Mouse (Mus musculus) frontal cortex, postnatal 36 days (tissue): ENCODE data around the gene Gapdh.
"Not testable (repeated sequence)": the region's sequence is repeated elsewhere in the genome, so short reads cannot be mapped to it uniquely, and the experiment has no call there.

Source experiments
- DNase-seq, 2 experiments: peaks; one replicate each; pipeline ENCODE4 v3.0.0; 2022; ENCODE audit warnings: low spot score in 2 of 2

Gapdh gene

GRCm38 (mm10) chr6:125166861-125167650 is 789 bp upstream of the Gapdh start:
- DNase-seq: peak; percentile 55 to 58

GRCm38 (mm10) chr6:125165328-125165891 is 857 bp downstream of the Gapdh start:
- DNase-seq: peak; percentile 96 to 98

DNA sequence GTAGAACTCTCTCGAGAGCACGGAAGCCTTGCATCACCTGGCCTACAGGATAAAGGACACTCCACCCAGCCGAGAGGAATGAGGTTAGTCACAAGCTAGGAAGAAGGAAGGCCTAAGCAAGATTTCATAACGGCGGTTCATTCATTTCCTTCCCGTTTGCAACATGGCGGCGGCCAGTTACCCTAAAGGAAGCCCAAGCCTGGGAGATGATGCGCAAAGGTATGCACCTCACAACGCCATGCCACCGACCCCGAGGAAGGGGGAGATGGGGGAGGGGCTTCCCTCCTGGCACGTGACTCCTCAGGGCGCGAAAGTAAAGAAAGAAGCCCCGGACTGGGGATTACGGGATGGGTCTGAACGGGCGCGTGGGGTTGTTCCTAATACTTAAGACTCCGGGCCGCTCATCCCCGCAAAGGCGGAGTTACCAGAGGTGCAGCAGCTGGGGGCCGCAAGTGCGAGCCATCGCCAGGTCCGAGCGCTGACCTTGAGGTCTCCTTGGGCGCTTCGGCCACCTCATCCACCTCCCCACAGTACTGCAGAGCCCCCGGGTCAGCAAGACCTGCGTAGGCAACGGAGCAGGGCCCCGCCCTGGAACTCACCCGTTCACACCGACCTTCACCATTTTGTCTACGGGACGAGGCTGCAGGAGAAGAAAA is 1.5 kb downstream of the Gapdh start:
- DNase-seq: peak; percentile 42 to 60

GRCm38 (mm10) chr6:125163801-125164657 is 2.2 kb downstream of the Gapdh start:
- DNase-seq: peak in 1 of 2 experiments; percentile 66

DNA sequence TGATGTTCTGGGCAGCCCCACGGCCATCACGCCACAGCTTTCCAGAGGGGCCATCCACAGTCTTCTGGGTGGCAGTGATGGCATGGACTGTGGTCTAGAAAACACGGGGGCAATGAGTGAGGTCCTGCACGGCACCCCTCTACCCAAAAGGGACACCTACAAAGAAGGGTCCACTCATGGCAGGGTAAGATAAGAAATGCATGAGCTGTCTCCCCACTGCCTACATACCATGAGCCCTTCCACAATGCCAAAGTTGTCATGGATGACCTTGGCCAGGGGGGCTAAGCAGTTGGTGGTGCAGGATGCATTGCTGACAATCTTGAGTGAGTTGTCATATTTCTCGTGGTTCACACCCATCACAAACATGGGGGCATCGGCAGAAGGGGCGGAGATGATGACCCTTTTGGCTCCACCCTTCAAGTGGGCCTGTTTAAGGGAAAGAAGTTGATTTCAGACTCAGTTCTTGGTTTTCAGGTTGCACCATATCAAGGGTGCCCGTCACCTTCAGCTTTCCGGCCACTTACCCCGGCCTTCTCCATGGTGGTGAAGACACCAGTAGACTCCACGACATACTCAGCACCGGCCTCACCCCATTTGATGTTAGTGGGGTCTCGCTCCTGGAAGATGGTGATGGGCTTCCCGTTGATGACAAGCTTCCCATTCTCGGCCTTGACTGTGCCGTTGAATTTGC is 3.5 kb downstream of the Gapdh start:
- DNase-seq: not testable (repeated sequence)

DNA sequence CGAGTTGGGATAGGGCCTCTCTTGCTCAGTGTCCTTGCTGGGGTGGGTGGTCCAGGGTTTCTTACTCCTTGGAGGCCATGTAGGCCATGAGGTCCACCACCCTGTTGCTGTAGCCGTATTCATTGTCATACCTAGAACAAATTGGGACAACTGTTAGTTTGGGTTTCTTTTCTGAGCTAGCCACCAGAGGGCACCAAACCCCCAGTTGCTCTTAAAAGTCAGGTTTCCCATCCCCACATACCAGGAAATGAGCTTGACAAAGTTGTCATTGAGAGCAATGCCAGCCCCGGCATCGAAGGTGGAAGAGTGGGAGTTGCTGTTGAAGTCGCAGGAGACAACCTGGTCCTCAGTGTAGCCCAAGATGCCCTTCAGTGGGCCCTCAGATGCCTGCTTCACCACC is 4.3 kb downstream of the Gapdh start:
- peak; percentile 70 to 72 for DNase-seq

GRCm38 (mm10) chr6:125160854-125161760 is 5.2 kb downstream of the Gapdh start:
- peak; percentile 63 to 67 for DNase-seq

GRCm38 (mm10) chr6:125160558-125160853 is 5.8 kb downstream of the Gapdh start:
- no peak for DNase-seq

GRCm38 (mm10) chr6:125159773-125160557 is 6.3 kb downstream of the Gapdh start:
- DNase-seq: no peak

DNA sequence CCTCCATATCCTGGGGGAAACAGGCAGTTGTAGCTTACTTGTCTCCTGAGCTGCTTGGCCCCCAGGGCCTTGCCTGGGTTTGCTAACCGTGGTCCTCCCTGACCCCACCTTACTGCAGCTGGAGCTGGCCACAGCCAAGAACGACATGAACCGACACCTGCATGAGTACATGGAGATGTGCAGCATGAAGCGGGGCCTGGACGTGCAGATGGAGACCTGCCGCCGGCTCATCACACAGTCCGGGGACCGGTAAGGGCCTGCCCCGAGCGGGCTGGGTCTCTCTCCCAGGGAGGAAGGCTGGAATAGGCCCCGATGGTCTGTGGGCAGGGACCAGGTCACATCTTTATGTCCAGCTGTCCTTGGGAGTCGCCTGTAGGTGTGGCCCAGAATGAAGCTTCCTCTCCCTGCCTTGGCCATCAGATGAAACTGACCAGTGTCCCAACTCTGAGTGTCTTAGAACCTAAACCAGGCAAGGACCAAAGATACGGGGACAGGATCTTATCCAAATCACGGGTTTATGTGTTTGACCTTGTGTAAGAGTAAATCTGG is 7.2 kb downstream of the Gapdh start:
- no peak for DNase-seq

DNA sequence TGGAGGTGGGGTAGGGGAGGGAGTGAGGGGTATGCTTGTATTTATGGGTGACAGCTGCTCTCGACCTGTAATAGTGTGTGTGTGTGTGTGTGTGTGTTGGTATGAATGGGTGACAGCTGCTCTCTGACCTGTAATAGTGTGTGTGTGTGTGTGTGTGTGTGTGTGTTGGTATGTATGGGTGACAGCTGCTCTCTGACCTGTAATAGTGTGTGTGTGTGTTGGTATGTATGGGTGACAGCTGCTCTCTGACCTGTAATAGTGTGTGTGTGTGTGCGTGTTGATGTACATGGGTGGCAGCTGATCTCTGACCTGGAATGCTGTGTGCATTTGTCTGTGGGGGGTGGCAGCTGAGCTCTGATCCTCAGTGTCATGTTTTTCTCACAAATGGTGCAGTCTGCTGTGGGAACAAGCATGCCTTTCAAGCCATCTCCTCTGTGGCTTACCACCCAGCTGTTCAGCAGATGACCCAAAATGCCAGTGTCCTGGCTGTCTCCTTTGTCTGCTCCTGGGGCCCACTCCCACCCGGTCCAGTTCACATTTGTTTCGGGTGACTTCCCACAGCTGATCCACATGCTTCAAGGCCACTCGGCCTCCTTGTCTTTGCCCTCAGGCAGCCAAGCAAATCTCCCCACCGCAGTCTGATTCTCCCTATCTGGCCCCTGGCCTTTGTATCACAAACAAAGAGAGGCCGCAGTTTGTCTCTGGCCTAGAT is 9.2 kb downstream of the Gapdh start:
- DNase-seq: peak in 1 of 2 experiments; percentile 29

- DNase-seq: no peak
Measured at GRCm38 (mm10) chr6:125156491-125156890, 9.8 kb downstream of the Gapdh start.

GRCm38 (mm10) chr6:125155262-125155661 is 11.0 kb downstream of the Gapdh start:
- no peak for DNase-seq

DNA sequence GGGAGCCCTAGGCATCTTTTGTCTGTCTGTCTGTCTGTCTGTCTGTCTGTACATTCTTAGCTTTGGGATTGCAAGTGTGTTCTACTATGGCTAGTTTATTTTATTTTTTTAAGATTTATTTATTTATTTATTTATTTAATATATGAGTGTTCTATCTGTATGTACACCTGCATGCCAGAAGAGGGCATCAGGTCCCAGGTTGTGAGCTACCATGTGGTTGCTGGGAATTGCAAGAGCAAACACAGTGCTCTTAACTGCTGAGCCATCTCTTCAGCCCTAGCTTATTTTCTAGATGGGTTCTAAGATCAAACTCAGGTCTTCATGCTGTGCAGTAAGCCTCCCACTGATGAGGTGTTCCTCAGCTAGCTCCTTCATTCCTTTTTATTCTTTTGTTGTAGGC is 11.7 kb downstream of the Gapdh start:
- DNase-seq: no peak

DNA sequence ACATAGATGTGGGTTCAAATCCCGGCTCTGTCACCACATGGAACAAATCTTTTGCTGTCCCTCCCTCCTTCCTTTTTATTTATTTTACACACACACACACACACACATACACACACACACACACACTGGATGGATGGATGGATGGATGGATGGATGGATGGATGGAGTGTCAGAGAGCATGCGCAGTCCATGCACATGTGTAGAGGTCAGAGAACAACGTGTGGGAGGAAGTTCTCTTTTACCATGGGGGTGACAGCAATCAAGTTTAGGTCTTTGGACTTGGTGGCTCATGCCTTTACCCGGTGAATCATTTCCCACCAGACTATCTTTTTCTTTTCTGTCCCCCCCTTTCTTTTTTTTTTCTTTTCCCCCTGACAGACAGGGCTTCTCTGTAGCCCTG is 12.6 kb downstream of the Gapdh start:
- no peak for DNase-seq

- DNase-seq: no peak
Measured at GRCm38 (mm10) chr6:125153018-125153389, 13.3 kb downstream of the Gapdh start.

DNA sequence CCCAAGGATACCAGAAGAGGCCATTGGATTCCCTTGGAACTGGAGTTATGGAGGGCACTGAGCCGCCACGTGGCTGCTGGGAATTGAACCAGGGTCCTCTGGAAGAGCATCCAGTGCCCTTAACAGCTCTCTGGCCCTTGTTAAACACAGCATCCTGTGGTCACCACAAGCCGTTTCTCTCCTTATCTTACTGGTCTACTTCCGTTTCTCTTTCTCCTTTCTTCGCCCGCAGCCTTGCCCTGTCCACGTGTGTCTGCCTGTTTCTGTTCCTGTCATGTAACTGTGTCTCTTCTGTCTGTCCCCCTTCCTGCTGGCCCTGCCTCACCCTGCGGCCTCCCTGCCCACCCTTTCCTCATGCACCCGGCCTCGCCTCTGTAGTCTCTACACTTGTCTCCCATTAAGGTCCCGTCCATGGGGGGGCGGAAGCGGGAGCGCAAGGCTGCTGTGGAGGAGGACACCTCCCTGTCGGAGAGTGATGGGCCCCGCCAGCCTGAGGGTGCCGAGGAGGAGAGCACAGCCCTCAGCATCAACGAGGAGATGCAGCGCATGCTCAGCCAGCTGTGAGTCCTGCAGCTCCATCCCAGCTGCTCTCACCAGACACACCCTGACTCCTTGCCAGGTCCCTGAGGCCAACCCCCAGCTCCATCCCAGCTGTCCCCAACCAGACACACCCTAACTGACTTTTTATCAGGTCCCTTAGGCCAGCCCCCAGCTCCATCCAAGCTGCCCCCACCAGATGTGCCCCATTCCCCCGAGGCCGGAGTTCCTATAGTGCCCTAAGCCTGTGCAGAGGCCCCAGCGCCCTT is 13.9 kb downstream of the Gapdh start:
- DNase-seq: no peak

GRCm38 (mm10) chr6:125149569-125149950 is 16.7 kb downstream of the Gapdh start:
- DNase-seq: no peak
